Mouse (Mus musculus): ENCODE measurements around the gene Acoxl. TPM values are rescaled to one million over a fixed set of nuclear protein-coding genes. Genes with fewer than 3 reads are reported as not detected.

Acoxl gene
- total RNA-seq, 2 experiments from 2014 or later: not detected

DNA sequence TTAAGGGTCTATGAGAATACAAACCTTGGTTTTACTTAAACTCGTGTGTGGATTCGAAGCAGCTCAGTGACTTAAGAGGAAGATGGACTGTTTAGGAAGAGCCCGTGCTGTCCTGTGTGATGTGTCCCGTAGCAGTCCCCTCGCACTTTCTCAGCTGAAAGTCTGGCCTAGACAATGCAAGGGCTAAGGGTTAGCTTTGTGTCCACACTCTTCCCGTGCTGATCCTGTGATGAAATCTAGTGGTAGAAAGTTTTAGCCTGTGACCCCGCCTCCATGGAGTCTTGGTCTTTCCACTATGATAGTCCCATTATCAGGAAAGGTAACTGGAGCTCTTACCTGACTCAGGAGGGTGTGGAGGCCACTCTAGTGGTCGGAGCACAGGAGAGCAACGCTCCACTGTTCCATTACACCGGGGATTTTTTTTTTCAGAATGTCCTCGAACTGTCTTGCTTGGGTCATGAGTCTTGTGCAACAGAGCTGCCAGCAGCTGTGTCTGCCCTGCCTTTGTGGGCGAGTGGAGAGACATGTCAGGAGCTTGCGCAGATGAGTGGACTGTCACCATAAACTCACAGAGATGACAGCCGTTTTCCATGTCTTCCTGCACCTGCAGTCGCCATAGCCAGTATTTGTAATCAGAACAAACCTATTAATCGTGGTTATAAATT lies 298.2 kb downstream of the Acoxl start:
- no peak for DNase-seq (ENCODE audit: low spot score in 2 of 2)

DNA sequence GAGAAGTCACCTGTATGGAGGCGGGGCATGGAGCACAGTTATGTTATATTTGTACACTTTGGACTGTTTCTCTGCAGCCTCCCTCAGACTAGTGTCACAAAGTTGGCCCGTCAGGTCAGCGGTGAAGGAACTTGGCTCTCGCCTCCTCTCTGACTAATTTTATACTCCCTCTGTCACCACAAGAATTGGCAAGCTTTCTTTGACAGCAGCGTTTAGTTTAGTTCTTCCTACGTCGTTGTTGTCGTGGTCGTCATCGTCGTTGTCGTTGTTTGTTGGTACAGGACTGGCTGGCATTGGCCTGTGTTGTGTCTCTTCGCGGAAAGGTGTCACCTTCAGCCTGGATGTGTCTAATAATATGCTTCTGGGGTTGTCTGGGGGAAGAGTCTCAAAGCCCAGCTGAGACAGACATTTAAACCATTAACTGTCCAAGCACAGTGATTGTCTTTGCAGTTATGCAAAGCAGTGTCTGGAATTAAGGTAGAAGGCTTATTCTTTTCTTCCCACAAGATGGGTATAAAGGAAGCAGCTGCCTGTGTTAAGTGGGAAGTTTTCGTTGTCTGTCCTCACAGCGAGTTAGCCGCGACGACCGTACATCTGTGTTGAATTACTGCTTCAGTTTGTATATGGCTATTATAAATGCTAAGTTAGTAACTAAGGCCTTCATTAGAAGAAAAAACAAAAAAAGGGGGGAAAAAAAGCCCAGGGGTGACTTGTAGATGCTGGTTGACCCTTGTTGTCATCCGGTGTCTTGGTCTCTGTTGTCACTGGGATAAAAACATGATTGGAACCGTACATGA lies 299.0 kb downstream of the Acoxl start:
- no peak for DNase-seq (ENCODE audit: low spot score in 2 of 2)

DNA sequence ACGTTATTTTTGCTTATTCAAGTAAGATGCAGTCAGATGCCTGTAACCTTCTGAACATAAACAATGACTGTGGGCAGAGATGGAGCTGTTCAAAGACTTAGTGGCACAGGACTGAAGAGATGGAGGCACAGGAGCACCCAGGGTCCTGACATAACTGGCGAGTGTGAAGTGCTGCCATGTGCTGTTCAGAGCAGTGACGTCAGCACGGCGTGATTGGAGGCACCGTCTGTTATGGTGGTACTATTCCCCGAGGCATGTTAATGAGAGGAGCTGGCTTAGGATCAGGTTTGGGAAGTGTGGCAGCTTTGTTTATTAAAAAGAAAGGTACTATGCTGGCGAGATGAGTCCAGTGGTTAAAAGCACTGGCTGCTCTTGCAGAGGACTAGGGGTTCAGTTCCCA lies 300.2 kb downstream of the Acoxl start:
- no peak for DNase-seq (ENCODE audit: low spot score in 2 of 2)

DNA sequence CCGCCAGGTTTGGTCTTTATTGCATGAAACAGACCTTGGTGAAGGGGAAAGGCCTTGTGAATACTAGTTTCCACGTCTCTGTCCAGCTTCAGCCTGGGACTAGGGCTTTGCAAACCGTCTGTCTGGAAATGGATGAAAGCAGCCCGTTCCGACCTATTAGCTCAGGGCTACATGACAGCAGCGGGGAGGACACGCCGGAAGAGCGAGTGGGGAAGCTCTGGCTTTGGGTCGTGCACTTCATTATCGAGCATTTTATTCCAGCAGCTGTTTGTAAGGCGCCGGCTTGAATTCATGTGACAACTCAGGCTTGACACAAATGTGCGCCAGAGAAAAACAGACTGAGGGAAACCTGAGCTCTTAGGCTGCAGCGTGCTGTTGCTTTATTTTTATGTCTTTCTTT lies 301.1 kb downstream of the Acoxl start:
- DNase-seq (ENCODE audit: low spot score in 2 of 2): peak in 1 of 2 experiments; percentile 15

DNA sequence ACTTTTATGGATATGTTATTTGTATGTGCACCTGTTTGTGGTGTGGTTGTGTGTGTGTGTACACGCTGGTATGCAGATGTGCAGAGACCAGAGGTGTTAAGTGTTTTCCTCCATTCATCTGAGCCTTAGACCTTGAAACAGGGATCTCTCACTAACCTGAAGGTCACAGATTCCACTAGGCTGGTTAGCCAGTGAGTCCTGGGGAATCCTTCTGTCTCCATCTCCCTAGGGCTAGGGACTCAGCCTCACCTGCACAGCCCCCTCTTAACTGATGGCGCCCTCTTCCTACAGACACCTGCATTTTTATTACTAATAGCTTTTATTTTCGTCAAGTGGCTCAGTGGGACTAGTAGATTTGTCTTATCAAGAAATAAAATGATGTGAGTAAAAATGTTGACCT lies 301.5 kb downstream of the Acoxl start:
- DNase-seq (ENCODE audit: low spot score in 2 of 2): no peak

DNA sequence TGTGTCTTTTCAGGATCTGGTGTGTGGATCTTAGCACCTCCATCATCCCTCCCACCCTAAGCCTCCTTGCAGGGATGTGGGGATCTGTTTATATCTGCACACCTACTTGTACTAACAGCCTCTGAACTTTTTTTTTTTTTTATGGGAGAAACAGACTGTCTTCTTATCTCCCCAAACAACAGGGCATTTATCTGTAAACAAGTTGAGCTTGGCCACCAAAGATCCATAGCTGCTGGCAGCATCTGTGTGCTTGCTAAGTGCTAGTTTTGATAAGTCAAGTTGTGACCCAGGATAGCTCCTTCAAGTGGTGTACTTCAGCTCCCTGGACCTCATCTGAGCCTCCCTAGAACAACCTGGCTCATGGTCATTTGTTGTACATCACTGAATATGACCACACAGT lies 305.3 kb downstream of the Acoxl start:
- no peak for DNase-seq (ENCODE audit: low spot score in 2 of 2)

DNA sequence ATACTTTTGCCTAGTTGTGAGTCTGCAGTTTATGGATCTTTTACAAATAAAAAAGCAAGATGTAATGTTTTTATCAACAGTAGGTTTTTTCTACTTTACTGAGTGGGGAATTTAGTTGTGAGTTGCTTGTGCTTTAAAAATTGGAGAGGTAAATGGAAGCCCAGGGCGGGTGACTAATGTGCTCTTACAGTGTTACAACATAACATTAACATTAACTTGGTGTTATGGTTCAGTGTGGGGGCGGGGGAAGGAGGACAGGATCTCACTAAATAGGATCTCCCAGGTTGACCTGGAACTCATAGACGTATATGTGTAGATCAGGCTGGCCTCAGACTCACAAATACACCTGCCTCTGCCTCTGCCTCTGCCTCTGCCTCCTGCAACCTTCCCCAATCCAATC lies 306.8 kb downstream of the Acoxl start:
- no peak for DNase-seq (ENCODE audit: low spot score in 2 of 2)

DNA sequence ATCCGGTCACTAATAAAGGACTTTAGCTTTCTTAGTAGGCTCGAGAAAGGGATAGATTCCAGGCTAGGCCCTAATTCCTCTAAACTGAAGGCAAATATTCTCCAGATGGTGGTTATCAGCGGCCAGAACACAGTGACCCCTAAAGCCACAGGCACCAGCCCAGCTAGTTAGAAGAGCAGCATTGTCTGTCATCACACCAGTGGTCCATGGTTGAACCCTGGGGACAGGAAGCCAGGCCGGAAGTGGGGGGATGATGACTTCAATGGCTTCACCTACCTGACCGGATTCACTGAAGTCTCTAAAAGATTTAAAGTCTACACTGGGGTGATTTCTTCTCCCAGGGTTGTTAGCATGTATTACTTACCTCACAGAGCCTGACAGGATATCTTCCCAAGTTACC lies 310.9 kb downstream of the Acoxl start:
- DNase-seq (ENCODE audit: low spot score in 2 of 2): no peak

DNA sequence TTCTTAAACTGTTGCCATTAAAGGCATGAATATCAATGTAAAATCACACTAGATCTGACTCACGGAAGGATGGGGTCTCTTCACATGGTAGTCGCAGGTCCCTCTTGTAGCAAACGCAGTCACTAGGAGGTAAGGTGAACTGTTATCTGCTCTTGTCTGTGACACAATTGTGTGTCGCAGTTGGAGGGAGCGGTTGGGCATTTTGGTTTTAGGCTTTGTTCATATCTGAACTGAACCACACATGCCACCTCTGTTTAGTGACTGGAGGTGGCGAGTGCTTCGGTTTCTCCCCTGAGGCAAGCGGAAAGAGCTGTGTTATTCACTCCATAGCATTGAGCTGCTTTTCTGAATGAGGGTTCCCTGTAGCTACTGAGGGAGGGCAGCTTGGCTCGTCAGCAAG lies 313.5 kb downstream of the Acoxl start:
- no peak for DNase-seq (ENCODE audit: low spot score in 2 of 2)

DNA sequence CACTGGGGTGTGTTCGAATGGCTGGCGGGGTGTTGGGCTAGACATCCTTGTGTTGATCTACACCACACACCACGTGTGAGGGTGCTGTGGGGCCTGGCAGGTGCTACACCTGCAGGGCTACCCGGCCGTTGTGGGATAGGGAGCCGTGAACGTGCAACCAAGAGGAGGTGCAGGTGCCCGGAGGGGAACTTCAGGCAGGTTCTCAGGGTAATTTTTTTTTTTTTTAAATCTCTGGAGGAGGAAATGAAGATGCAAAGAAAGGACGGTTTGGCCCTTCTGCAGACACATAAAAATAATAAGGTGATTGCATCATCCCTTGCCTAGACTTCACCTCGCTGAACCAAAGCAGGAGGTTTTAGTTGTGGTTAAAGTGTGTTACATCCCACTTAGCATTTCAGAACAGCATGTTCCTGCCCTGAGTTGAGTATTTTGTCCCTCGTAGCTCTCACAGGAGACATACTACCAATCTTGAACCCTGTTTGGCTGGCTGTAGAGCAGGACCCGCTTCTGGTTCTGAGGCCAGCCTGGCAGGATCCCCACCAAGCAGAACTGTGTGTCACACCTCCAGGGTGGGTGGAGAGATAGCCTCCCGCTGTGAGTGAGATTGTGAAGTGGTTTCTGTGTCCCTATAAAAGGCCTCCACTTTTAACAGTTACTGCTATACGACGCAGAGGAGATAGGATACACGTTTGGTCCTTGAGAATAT lies 314.3 kb downstream of the Acoxl start:
- DNase-seq (ENCODE audit: low spot score in 2 of 2): no peak

DNA sequence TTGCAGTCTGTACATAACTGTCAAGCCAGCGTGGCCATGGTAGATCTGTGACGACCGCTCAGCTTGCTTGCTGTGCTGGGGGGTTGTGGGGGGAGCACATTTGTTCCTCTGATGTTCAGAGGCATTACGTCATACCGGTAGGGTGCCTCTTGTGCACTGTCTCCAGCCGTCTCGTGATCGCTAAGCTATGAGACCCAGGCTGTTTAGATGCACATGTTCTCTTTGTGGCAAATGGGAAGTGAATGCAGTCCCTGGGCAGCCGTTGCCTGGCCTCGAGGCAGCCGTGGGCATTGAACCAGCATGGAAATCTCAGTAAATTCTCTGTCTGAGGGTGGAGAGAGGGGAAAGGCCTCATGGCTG lies 314.9 kb downstream of the Acoxl start:
- DNase-seq (ENCODE audit: low spot score in 2 of 2): no peak

DNA sequence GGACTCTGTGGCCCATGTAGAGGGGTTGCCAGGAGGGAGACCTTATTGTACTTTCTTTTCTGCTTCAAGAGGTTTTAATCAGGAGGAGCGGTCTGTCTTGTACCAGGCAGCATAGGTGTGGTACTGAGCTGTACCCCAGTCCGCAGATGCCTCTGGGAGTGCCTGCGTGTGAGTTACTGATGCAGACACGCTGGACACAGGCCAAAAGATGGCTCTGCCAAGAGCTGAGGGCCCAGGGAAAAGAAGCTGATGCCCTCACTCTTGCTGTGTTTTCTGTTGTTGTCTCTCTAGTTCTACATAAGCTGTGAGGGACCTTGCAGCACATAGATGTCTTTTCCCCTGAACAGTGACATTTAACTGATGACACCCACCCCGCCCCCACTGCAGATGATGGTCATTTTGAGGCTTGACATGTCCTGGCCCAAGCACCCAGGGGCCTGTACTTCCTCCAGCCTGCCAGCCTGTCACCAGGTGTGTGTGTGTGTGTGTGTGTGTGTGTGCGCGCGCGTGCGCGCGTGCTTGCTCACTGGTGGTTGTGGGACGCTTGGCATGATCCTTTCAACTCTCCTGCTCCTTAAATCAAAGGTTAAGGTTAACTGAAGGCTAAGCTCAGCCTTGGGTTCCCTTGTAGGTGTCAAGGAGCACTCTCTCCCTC lies 316.9 kb downstream of the Acoxl start:
- no peak for DNase-seq (ENCODE audit: low spot score in 2 of 2)

DNA sequence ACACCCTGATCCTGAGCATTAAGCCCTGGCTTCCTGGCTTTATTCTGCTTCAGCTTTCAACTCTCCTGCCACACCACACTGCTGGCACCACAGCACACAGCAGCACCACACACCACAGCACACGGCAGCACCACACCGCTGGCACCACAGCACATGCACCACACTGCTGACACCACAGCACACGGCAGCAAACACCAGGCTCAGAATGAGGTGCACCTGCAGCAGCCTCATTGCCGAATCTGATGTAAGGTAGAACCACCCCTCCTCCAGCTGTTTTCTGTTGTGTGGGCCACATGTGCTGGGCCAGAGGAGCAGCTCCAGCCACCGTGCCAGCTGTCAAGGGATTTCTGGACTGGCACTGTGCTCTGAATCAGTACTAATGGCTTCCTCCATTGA lies 317.4 kb downstream of the Acoxl start:
- no peak for DNase-seq (ENCODE audit: low spot score in 2 of 2)

DNA sequence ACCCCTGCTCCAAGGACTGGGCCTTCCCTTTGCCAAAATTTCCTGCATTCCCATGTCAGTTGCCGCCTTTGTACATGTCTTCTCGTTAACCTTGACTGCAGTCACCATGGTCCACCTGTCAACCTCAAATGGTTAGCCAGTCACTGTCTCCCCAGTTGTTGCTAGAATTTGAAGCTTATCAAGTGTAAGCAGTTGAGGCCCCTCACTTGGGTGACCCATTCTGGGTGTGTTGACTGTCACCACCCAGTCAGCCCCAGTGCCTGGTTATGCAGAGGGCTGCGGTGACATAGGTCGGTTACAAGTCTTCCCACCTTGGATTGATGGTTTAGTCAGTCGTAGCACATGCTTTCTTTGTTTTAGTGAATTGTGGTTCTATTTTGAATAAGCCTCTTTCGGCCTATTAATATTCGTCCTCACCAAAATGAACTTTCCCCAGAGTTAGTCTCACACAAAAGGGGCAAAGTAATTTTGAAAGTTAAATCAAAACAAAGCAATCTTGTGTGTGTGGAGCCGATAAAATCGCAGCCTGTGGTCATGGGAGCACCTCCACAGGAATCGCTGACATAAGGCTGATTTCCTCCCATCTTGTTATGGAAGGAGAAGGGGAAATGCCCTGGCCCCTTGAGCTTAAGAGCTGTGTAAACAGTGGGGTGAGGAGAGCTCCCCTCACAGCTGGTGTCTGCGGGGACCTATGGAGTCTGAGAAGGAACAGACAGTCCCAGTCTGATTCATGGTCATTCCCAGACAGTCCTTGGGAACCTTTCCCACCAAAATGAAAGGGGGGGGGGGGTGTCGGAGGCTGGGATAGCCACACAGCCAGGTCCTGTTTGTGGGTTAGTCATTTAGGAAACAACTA lies 318.1 kb downstream of the Acoxl start:
- DNase-seq (ENCODE audit: low spot score in 2 of 2): no peak

DNA sequence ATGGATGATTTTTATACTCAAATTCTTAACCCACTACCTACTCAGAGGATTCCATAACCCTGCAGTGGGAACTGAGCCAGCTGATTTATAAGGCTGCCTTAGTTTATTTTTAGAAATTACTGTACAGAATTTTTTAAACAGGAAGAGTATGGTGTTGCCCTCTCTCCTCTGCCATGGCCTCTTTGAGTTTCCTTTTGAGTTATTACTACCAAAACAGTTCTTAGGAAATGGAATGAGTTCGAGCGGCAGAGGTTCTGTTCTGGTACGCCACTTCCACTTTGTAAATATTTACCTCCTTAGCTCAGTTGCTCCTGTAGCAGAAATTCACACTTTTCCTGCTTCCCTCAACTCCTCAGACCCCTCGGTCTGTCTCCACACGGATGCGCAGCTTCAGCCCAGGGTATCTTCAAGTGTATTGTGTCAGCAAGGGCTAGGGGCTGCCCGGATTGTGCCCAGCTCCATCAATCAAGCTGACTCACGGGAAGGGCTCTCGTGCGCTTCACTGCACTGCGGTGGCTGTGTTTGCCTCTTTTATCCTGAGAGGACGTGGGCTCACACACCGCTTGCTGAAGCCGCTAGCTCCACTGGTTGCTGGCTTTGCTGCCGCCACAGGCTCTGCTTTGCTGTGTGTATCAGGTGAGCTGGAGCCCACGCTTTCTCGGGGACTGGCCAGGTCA lies 320.2 kb downstream of the Acoxl start:
- DNase-seq (ENCODE audit: low spot score in 2 of 2): no peak

DNA sequence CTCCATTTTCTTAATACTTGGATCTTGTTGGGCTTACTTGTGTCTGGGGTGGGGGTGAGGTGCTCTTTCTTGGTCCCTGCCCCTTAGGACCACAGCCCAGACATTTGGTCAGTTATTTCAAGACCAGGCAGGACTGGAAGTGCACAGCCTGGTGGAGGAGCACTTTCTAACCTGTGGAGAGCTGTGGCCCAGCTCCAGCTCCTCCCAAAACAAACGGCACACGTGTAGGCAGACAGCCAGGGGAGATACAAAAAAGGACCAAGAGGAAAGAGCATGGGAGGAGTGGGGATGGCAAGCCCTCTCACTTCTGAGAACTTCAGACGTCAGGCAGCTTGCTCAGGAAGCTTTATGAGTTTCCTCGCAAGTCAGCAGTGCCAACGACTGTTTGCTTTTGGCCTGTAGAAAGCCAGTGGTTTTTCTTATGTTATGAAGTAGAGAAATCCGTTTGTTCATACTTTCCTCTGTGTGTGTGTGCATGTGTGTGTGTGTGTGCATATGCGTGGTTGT lies 321.0 kb downstream of the Acoxl start:
- no peak for DNase-seq (ENCODE audit: low spot score in 2 of 2)

DNA sequence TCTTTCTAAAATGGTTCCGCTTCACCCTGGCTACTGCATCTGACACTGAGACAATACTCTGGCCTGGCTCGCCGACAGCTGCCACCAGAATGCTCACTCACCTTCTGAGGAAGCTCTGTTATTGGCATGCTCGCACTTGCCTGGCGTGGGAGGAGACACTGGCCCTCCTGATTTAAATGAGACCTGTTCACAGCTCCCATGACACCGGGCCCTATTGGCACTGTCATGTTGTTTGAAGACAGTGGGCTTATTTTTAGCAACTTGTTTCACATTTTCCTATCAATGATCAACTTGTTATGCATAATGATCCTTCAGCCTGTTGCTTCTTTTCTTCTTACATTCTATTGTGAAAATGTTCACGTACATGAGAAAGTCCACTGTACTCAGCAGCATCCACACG lies 324.5 kb downstream of the Acoxl start:
- no peak for DNase-seq (ENCODE audit: low spot score in 2 of 2)

DNA sequence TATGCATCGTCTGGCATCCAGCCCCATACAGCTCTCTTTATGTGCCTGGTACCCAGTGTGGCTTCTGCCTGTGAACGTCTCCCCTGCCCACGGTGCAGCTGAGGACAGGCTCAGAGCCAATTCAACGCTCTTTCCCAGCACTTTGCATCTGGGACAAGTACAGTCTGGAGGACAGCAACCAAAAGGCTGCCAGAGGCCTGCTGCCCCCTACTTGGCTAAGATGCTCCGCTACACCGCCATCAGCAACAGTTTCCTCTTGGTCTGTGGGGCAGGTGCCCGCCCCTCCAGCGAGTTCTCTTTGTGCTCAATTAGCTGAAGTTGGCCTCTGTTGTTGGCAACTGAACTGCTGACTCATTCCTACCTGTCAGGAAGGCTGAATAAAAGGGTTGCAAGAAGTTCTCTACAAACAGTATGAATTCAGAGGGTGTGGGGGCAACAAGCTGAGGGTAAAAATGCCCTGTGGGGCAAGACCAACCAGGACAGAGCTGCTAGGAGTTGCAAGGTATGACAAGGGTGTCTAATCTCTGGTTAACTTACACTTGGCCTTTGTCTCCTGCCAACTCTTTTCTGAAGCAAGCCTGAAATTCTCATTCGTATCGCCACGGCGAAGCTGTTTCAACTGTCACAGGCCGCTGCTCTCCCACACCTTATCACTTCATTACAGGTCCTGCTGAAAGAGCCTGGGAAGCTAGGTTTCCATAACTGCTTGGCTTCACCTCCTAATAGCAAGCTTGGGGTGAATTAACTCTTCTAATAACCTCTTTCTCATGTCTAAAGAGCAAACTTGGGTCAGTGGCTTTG lies 328.1 kb downstream of the Acoxl start:
- DNase-seq (ENCODE audit: low spot score in 2 of 2): peak in 1 of 2 experiments; percentile 19

DNA sequence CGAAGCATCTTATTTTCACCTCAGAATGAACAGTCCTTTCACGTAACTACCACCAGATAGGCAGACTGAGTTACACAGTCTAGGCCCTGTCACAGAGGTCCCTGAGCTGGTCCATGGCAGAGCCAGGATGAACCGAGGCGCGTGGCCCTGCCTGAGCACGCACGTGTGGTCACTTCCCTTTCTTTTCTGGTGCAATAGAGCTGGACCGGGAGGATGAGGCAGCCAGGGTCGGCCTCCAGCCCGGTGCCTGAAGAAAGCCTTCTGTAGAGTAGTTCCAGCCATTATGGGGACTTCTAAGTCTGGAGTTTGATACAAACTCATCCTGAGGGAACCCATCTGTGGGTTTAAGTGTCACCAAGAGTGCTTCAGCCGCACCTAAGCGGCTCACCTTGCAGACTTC lies 329.3 kb downstream of the Acoxl start:
- no peak for DNase-seq (ENCODE audit: low spot score in 2 of 2)

All from layer of hippocampus, adult 18-20 months (tissue).